Mouse (Mus musculus) c-Kit-negative CD71-positive TER-119-positive erythroid progenitor cells, embryonic 14.5 days (primary cell): ENCODE measurements at regions not wholly inside any gene's neighbourhood (a gene's known extent, or its start where the extent isn't known, plus 50 kb on each side); places are given as distances from the start of the nearest gene placed in this dataset.
A peak's percentile ranks its signal among the peaks of the same experiment; 100 is the strongest.

Source experiments
- DNase-seq: peaks from one replicate; pipeline ENCODE4 v3.0.0-alpha.2; 2013; ENCODE audit warnings: low read depth, low spot score

- no peak for DNase-seq
Measured at GRCm38 (mm10) chr10:117435734-117436121, 55.9 kb upstream of the Cpsf6 start.

GRCm38 (mm10) chr10:117434871-117435733, 55.3 kb upstream of the Cpsf6 start:
- peak; percentile 40 for DNase-seq

DNA sequence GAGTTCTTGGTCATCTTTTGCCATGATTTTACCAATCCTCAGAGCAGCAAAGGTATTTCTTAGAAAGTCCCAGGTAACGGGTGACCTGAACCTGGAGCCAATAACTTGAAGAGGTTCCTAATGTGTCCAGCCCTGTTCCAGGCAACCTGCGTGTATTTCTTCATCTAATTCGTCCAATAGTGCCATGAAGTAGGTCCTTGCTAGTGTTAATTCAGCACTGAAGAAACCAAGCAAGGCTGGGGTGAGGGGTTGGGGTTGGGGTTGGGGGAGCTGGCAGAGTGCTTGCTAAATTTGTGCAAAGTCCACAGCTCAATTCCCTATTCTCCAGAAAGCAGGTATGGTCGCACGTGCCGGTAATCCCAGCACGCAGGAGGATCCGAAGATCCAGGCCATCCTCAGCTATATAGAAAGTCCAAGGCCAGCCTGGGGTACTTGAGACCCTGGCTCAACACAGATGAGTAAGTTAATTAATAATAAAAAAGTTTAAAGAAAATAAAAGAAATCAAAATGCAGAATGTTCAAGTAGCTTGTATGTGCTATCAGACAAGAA, 54.6 kb upstream of the Cpsf6 start:
- no peak for DNase-seq

DNA sequence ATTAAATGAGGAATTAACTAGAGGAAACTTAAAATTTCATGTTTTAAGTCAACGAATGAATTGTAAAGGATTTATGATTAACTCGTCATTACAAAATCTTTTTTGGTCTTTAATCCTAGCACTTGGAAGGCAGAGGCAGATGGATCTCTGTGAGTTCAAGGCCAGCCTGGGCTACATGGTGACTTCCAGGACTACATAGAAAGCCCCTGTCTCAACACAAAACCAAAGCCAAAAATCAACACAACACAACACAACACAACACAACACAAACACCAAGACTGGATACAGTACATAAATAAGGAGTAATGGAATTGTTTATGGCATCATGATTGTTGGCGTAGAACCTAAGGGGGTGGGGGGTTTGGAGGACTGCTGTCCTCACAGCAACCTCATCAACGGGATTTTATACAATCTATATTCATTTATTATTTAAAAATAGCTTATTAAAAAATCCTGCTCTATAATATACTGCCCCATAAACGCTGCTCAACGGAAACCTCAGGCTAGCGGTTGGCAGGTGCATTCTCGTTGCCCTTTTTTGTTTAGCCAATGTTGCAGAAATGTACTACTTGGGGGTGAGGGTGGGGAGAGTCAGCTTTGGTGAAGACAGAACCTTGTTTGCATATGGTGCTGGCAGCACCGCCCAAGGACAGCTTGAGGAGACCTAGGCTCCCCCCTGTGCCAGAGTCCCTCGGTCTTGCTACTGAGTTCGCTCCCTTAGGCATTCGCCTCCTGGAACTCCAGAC, 53.9 kb upstream of the Cpsf6 start:
- no peak for DNase-seq

DNA sequence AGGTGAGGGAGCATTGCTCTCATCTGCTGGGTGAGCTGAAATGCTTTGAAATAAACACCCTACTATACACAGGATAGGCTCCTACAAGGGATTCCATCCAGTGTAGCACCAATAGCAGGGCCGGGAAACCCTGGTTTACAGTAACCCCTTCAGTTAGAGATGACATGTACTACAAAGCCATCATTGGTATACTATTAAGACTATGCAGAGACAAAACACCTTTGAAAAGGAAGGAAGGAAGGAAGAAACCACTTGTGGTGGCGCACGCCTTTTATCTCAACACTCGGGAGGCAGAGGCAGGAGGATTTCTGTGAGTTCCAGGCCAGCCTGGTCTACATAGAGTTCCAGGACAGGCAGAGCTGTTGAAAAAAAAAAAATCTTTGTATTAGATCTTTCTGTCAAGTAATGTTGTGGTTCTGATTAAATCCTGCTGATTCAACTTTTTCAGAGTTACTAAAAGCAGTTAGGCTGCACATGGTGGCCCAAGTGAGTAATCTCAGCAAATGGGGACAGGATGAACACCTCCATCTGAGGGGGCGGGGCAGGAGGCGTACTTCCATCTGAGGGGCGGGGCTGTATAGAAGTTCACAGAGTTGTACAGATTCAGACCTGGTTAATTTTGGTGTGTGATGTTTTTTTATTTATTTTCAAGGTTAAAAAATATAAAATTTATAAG, 53.2 kb upstream of the Cpsf6 start:
- no peak for DNase-seq

DNA sequence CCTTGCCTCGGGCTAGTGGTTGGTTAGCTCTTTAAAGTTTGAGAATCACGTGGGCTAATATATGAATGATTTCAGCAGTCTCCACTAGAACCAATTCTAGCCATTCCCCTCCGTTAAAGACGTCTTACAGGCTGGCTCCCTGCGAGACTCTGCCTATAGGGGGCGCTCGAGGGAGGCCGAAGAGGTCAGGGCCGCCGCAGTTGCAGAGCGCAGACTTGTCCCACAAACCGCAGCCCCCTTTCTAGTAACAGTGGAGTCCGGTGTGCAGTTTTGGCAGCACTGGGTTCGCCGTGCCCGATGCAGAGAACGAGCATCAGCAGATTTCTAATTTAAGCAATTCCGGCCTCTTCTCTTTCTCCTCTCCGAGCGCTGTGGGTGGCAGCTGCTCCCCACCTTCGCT, 52.6 kb upstream of the Cpsf6 start:
- no peak for DNase-seq

GRCm38 (mm10) chr10:117431850-117432249, 52.0 kb upstream of the Cpsf6 start:
- no peak for DNase-seq

- DNase-seq: no peak
Measured at GRCm38 (mm10) chr10:117431086-117431619, 51.3 kb upstream of the Cpsf6 start.

GRCm38 (mm10) chr10:117430224-117430884, 50.5 kb upstream of the Cpsf6 start:
- DNase-seq: no peak

DNA sequence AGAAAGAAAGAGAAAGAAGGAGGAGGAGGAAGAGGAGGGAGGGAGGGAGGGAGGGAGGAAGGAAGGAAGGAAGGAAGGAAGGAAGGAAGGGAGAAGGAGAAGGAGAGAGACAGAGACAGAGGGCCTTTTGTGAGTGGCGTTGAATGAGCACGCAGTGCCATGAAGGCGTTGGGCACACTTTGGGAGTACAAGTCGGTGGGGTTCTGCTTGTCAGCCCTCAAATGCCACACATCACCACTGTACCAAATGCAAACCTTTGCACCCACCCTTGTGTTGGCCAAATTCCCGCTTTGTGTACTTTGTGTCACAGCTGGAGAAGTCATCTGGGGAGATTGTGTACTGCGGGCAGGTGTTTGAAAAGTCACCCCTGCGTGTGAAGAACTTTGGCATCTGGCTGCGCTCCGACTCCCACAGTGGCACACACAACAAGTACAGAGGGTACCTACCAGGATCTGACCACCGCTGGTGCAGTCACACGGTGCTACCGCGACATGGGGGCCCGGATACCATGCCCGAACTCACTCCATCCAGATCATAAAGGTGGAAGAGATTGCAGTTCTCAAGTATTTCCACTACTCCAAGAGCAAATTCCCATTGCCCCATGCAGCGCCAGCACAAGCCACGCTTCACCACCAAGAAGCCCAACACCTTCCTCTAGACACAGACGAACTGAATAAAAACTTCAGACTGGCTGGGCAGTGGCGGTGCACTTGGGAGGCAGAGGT, 49.8 kb upstream of the Cpsf6 start:
- no peak for DNase-seq
